Mouse (Mus musculus): ENCODE data around the gene Hoxd13. TPM values are rescaled to one million over a fixed set of nuclear protein-coding genes. Genes with fewer than 3 reads are reported as not detected.

Gene Hoxd13
- polyA plus RNA-seq, 1 experiment = not detected

DNA sequence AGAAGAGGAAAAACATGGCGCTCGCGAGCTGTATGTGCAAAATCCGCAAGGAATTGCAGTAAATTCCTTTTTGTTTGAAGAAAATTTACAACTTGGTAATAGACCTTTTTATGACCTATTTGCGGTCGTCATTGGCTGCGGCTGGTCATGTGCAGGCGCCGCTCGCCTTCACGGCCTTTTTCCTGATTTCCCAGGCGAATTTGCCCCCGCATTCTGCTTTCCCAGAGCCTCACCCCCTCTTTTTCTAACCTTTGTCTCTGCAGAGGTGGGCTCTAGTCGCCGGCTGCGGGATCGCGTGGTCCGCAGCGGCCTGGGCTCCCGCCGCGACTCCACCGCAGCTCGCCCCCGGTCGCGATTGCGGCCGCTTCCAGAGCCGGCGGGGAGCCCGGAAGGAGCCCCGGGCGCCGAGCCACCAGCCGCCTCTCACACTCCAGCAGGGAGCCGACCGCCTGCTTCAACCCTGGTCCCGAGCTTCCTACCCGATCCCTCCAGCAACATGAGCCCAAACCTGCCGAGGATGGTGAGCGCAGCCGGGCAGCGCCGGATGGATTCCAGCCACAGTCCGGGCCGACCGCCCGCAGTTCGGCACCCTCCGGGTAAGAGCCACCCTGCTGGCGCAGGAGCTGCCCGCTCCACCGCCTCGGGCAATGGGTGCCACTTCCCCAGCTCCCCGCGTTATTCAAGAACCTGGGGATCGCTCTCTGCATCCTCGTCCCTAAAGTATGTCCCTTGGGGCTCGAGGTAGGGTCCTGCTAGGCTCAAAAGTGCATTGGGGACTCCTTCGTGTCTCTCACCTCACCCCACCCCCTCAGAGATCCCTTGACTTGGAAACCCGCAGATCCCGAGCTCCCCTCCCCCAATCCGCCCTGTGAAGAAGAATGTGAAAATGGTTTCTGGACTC lies 43.9 kb downstream of the Hoxd13 start, which contains the start of the genes Hoxd3 and Hoxd4:
TSS of gene Hoxd3 (plus strand) at position 207 of the 901 bp plus-strand sequence.
TSS of gene Hoxd4 (plus strand) at position 209 of the 901 bp plus-strand sequence.
- Histone ChIP-seq H3K4me3 (replicated peaks) (peak within 1 kb of the TSS; percentile 70), H3K36me3 (replicated peaks; ENCODE audit: low read length) (no peaks in the 10 kb centered on the region), H3K27me3 (replicated peaks) (peaks cover 95% of the 10 kb centered on the region), H3K9me3 (no peaks in the 10 kb centered on the region), H3K4me1 (peaks cover 28% of the 10 kb centered on the region)
- TF ChIP-seq FLI1 (IDR thresholded peaks at IDR 0.05; ENCODE audit: low read length) = no peak
- TF ChIP-seq GATA1 (IDR thresholded peaks at IDR 0.05; ENCODE audit: borderline replicate concordance, low read length) = no peak

- TF ChIP-seq FLI1 (IDR thresholded peaks at IDR 0.05; ENCODE audit: low read length) (no peak), GATA1 (IDR thresholded peaks at IDR 0.05; ENCODE audit: borderline replicate concordance, low read length) (no peak)
- Histone ChIP-seq H3K27me3 (replicated peaks) (peaks cover 95% of the 10 kb centered on the region), H3K4me3 (replicated peaks) (no peak overlapping the region), H3K9me3 (no peaks in the 10 kb centered on the region), H3K4me1 (peaks cover 28% of the 10 kb centered on the region), H3K36me3 (replicated peaks; ENCODE audit: low read length) (no peaks in the 10 kb centered on the region)
These were observed 45.4 kb downstream of the Hoxd13 start for GRCm38 (mm10) chr2:74713239-74714150.

- Histone ChIP-seq H3K27me3 (replicated peaks) (peaks cover 91% of the 10 kb centered on the region), H3K4me1 (peaks cover 28% of the 10 kb centered on the region), H3K36me3 (replicated peaks; ENCODE audit: low read length) (no peaks in the 10 kb centered on the region), H3K9me3 (no peaks in the 10 kb centered on the region), H3K4me3 (replicated peaks) (no peak overlapping the region)
- no peak for TF ChIP-seq GATA1 (IDR thresholded peaks at IDR 0.05; ENCODE audit: borderline replicate concordance, low read length)
- no peak for TF ChIP-seq FLI1 (IDR thresholded peaks at IDR 0.05; ENCODE audit: low read length)
These were observed 46.2 kb downstream of the Hoxd13 start for GRCm38 (mm10) chr2:74714156-74714789.

GRCm38 (mm10) chr2:74714881-74715280 lies 46.8 kb downstream of the Hoxd13 start:
- Histone ChIP-seq H3K4me1 (peaks cover 28% of the 10 kb centered on the region), H3K9me3 (no peaks in the 10 kb centered on the region), H3K4me3 (replicated peaks) (peak overlapping the region; percentile 71), H3K36me3 (replicated peaks; ENCODE audit: low read length) (no peaks in the 10 kb centered on the region), H3K27me3 (replicated peaks) (peaks cover 90% of the 10 kb centered on the region)
- no peak for TF ChIP-seq FLI1 (IDR thresholded peaks at IDR 0.05; ENCODE audit: low read length)
- no peak for TF ChIP-seq GATA1 (IDR thresholded peaks at IDR 0.05; ENCODE audit: borderline replicate concordance, low read length)

GRCm38 (mm10) chr2:74715504-74716241 lies 47.6 kb downstream of the Hoxd13 start:
- Histone ChIP-seq H3K4me3 (replicated peaks) (peak overlapping the region; percentile 89), H3K36me3 (replicated peaks; ENCODE audit: low read length) (no peaks in the 10 kb centered on the region), H3K4me1 (peaks cover 28% of the 10 kb centered on the region), H3K27me3 (replicated peaks) (peaks cover 85% of the 10 kb centered on the region), H3K9me3 (no peaks in the 10 kb centered on the region)
- no peak for TF ChIP-seq GATA1 (IDR thresholded peaks at IDR 0.05; ENCODE audit: borderline replicate concordance, low read length)
- no peak for TF ChIP-seq FLI1 (IDR thresholded peaks at IDR 0.05; ENCODE audit: low read length)

GRCm38 (mm10) chr2:74720384-74720783 lies 52.3 kb downstream of the Hoxd13 start:
- TF ChIP-seq GATA1 (IDR thresholded peaks at IDR 0.05; ENCODE audit: borderline replicate concordance, low read length) (no peak), FLI1 (IDR thresholded peaks at IDR 0.05; ENCODE audit: low read length) (no peak)
- no peaks in the 10 kb centered on the region for H3K9me3 ChIP-seq
- no peak overlapping the region for H3K4me3 ChIP-seq (replicated peaks)
- peaks cover 10% of the 10 kb centered on the region for H3K4me1 ChIP-seq
- H3K27me3 ChIP-seq (replicated peaks) = peaks cover 85% of the 10 kb centered on the region
- no peaks in the 10 kb centered on the region for H3K36me3 ChIP-seq (replicated peaks; ENCODE audit: low read length)

- peaks cover 4% of the 10 kb centered on the region for H3K4me1 ChIP-seq
- H3K9me3 ChIP-seq = no peaks in the 10 kb centered on the region
- H3K27me3 ChIP-seq (replicated peaks) = peaks cover 85% of the 10 kb centered on the region
- TF ChIP-seq GATA1 (IDR thresholded peaks at IDR 0.05; ENCODE audit: borderline replicate concordance, low read length) (no peak), FLI1 (IDR thresholded peaks at IDR 0.05; ENCODE audit: low read length) (no peak)
- H3K4me3 ChIP-seq (replicated peaks) = no peak overlapping the region
- H3K36me3 ChIP-seq (replicated peaks; ENCODE audit: low read length) = no peaks in the 10 kb centered on the region
These were observed 52.9 kb downstream of the Hoxd13 start for GRCm38 (mm10) chr2:74720955-74721491.

Other genes starting within 250 kb of the Hoxd13 start
- 11.1 and 19.3 TPM in 2 replicates for gene Lnpk, start 88.9 kb upstream of the Hoxd13 start, polyA plus RNA-seq (2012; ENCODE audit: insufficient read depth, low replicate concordance)
- not detected in 2 replicates for gene Evx2, start 8.8 kb upstream of the Hoxd13 start, polyA plus RNA-seq (2012; ENCODE audit: insufficient read depth, low replicate concordance)
- not detected in 2 replicates for gene Hoxd12, start 6.7 kb downstream of the Hoxd13 start, polyA plus RNA-seq (2012; ENCODE audit: insufficient read depth, low replicate concordance)
- gene Hoxd11, start 11.2 kb downstream of the Hoxd13 start, polyA plus RNA-seq (2012; ENCODE audit: insufficient read depth, low replicate concordance) = not detected in 2 replicates
- gene Hoxd10, start 23.6 kb downstream of the Hoxd13 start, polyA plus RNA-seq (2012; ENCODE audit: insufficient read depth, low replicate concordance) = not detected in 2 replicates
- gene Hoxd9, start 29.4 kb downstream of the Hoxd13 start, polyA plus RNA-seq (2012; ENCODE audit: insufficient read depth, low replicate concordance) = not detected in 2 replicates
- gene Hoxd8, start 36.3 kb downstream of the Hoxd13 start, polyA plus RNA-seq (2012; ENCODE audit: insufficient read depth, low replicate concordance) = not detected in 2 replicates
- not detected in 2 replicates for gene Hoxd3, start 43.6 kb downstream of the Hoxd13 start, polyA plus RNA-seq (2012; ENCODE audit: insufficient read depth, low replicate concordance)
- gene Hoxd4, start 43.6 kb downstream of the Hoxd13 start, polyA plus RNA-seq (2012; ENCODE audit: insufficient read depth, low replicate concordance) = not detected in 2 replicates
- gene Gm28230, start 58.4 kb downstream of the Hoxd13 start, polyA plus RNA-seq (2012; ENCODE audit: insufficient read depth, low replicate concordance) = not detected in 2 replicates
- not detected in 2 replicates for gene Hoxd1, start 94.7 kb downstream of the Hoxd13 start, polyA plus RNA-seq (2012; ENCODE audit: insufficient read depth, low replicate concordance)
- 22.0 and 36.3 TPM in 2 replicates for gene Mtx2, start 157.5 kb downstream of the Hoxd13 start, polyA plus RNA-seq (2012; ENCODE audit: insufficient read depth, low replicate concordance)

Data from megakaryocyte, embryonic 14.5 days (primary cell).